Mouse (Mus musculus) ES-Bruce4 (cell line): Measurements from ENCODE around the gene Gpr87. TPM values are rescaled to one million over a fixed set of nuclear protein-coding genes. Genes with fewer than 3 reads are reported as not detected.
"Not testable (repeated sequence)": the region's sequence is repeated elsewhere in the genome, so short reads cannot be mapped to it uniquely, and the experiment has no call there.

Experiments
- H3K27ac ChIP-seq: 2 replicates; pipeline ENCODE4 v1.5.1; 2012; ENCODE audit warnings: low read length, inconsistent platforms; ENCODE audit not compliant: insufficient read depth
- H3K27me3 ChIP-seq: 2 replicates; pipeline ENCODE4 v1.6.1; 2012; ENCODE audit warnings: mild to moderate bottlenecking, low read length, inconsistent platforms; ENCODE audit not compliant: control insufficient read depth, poor library complexity, insufficient read depth, severe bottlenecking
- H3K36me3 ChIP-seq: 2 replicates; pipeline ENCODE4 v1.6.1; 2012; ENCODE audit warnings: inconsistent platforms, mild to moderate bottlenecking, low read length, moderate library complexity; ENCODE audit not compliant: control insufficient read depth, poor library complexity, insufficient read depth, severe bottlenecking
- H3K4me1 ChIP-seq: one replicate; pipeline ENCODE4 v1.8.1; 2011; ENCODE audit warnings: low read length; ENCODE audit not compliant: control insufficient read depth, insufficient read depth
- H3K4me3 ChIP-seq: 2 replicates; pipeline ENCODE4 v1.5.1; 2011; ENCODE audit warnings: low read depth, mild to moderate bottlenecking, low read length
- H3K9ac ChIP-seq: 2 replicates; pipeline ENCODE4 v1.6.1; 2012; ENCODE audit warnings: low read depth, mild to moderate bottlenecking, inconsistent platforms; ENCODE audit not compliant: poor library complexity, severe bottlenecking
- H3K9me3 ChIP-seq: replicated peaks from 2 replicates; pipeline ENCODE4 v1.6.1; 2012; ENCODE audit warnings: mild to moderate bottlenecking, low read length, inconsistent platforms; ENCODE audit not compliant: control insufficient read depth, poor library complexity, insufficient read depth, severe bottlenecking
- CTCF ChIP-seq: IDR thresholded peaks from one replicate; pipeline ENCODE4 v1.8.1; 2011; ENCODE audit warnings: low read depth, low read length
- EP300 ChIP-seq: IDR thresholded peaks from 2 replicates; pipeline ENCODE4 v1.6.1; 2011; ENCODE audit warnings: low read depth, low read length; ENCODE audit not compliant: insufficient read depth
- POLR2A ChIP-seq: IDR thresholded peaks from one replicate; pipeline ENCODE4 v1.8.1; 2011; ENCODE audit warnings: low read length; ENCODE audit not compliant: insufficient read depth
- polyA plus RNA-seq: library from polyadenylated mRNA; stranded (reverse); fragments of >200 nt; gene quantifications from 2 replicates; pipeline ENCODE4 v1.2.4, GENCODE M21; 2011; ENCODE audit warnings: low read depth; ENCODE audit not compliant: missing spikeins, insufficient read depth, insufficient read length

The Gpr87 gene
- polyA plus RNA-seq, 1 experiment: not detected

DNA sequence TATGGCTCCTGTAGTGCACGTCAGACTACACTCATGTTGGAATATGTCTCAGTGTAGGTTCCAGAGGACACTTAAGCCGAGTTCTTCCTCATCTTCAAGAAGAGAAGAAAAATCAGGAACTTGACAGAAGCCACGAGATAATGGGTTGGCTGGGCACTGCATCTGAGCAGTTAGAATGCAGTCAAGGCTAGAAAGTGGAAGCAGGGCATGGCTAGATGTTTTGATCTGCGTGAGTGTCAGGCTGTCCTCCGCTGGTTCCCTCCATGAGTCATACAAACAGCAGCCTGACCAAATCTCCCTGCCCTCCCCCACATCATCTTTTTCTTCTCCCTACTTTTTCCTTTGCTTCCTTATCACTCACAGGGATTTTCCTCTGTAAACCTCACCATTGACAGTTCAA, 41.5 kb downstream of the Gpr87 start, which contains the start of gene P2ry14:
P2ry14 (minus strand) TSS at position 195 of the 400 bp plus-strand sequence.
- H3K4me3 ChIP-seq: no peak within 1 kb of the TSS
- TF ChIP-seq EP300: no peak
- no peak for TF ChIP-seq CTCF
- TF ChIP-seq POLR2A: no peak
- H3K27ac ChIP-seq: no peak within 1 kb of the TSS
- H3K9ac ChIP-seq: no peak within 1 kb of the TSS
- no peaks in the 10 kb centered on the region for H3K36me3 ChIP-seq
- H3K4me1 ChIP-seq: no peaks in the 10 kb centered on the region
- H3K27me3 ChIP-seq: no peaks in the 10 kb centered on the region
- H3K9me3 ChIP-seq: no peaks in the 10 kb centered on the region

DNA sequence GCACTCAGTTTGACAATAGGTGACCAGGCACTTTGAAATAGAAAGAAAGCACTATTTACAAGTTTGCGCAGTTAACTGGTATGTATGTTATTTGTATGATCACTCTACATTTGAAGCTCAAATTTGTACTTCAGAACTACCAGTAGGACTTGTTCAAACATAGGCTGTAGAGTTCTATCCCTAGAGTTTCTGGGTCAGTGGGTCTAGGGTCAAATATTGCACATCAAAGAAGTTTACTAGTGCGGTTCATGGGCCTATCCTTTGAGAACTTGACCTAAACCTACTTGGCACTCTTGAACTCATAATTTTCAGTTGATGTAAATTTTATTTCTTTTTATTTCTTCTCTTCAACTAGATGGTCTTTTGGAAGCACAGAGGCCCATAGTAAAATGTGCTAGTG, 44.3 kb downstream of the Gpr87 start:
- H3K27me3 ChIP-seq: no peaks in the 10 kb centered on the region
- H3K9me3 ChIP-seq: no peaks in the 10 kb centered on the region
- H3K9ac ChIP-seq: no peak overlapping the region
- TF ChIP-seq POLR2A (no peak), CTCF (no peak), EP300 (no peak)
- no peaks in the 10 kb centered on the region for H3K36me3 ChIP-seq
- H3K27ac ChIP-seq: no peak overlapping the region
- no peaks in the 10 kb centered on the region for H3K4me1 ChIP-seq
- no peak overlapping the region for H3K4me3 ChIP-seq

DNA sequence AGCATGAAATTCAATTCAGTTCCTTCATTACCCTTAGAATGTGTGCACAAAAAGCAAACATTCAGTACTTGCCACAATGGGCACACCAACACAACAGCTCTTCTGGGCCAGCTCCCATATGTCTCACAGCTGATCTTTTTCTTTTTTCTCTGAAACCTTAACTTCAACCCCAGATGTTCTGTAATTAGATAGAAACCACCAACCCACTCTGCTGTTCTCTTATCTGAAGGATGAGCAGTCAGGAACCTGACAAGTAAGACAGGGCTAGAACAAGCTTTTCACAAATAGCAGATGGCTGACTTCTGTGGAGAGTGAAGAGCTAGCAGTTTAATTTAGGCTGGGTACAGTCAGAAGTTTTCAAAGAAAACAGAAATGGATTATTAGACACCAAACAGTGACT, 45.3 kb downstream of the Gpr87 start:
- Histone ChIP-seq H3K9me3 (no peaks in the 10 kb centered on the region), H3K27me3 (no peaks in the 10 kb centered on the region), H3K4me1 (no peaks in the 10 kb centered on the region), H3K9ac (no peak overlapping the region), H3K27ac (no peak overlapping the region), H3K4me3 (no peak overlapping the region), H3K36me3 (no peaks in the 10 kb centered on the region)
- TF ChIP-seq CTCF (no peak), EP300 (no peak), POLR2A (no peak)

DNA sequence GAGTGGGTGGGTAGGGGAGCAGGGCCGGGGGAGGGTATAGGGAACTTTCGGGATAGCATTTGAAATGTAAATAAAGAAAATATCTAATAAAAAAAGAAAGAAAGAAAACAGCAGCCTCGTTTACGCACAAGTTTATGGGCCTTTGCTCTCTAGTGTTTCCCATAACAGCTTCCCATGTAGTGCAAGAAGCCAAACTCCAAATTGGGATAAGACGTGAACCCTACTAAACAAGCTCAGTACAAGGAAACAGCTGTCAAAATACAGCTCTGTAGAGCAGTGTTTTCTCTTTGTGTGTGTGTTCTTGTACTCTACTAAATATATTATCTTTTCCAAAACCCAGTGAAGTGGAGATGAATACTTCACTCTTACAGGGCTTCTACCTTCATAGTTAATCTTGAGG, 49.7 kb downstream of the Gpr87 start:
- H3K9me3 ChIP-seq: no peaks in the 10 kb centered on the region
- H3K9ac ChIP-seq: no peak overlapping the region
- H3K4me3 ChIP-seq: no peak overlapping the region
- no peak overlapping the region for H3K27ac ChIP-seq
- no peaks in the 10 kb centered on the region for H3K36me3 ChIP-seq
- no peaks in the 10 kb centered on the region for H3K27me3 ChIP-seq
- no peaks in the 10 kb centered on the region for H3K4me1 ChIP-seq
- no peak for TF ChIP-seq CTCF
- TF ChIP-seq POLR2A: no peak
- TF ChIP-seq EP300: no peak

DNA sequence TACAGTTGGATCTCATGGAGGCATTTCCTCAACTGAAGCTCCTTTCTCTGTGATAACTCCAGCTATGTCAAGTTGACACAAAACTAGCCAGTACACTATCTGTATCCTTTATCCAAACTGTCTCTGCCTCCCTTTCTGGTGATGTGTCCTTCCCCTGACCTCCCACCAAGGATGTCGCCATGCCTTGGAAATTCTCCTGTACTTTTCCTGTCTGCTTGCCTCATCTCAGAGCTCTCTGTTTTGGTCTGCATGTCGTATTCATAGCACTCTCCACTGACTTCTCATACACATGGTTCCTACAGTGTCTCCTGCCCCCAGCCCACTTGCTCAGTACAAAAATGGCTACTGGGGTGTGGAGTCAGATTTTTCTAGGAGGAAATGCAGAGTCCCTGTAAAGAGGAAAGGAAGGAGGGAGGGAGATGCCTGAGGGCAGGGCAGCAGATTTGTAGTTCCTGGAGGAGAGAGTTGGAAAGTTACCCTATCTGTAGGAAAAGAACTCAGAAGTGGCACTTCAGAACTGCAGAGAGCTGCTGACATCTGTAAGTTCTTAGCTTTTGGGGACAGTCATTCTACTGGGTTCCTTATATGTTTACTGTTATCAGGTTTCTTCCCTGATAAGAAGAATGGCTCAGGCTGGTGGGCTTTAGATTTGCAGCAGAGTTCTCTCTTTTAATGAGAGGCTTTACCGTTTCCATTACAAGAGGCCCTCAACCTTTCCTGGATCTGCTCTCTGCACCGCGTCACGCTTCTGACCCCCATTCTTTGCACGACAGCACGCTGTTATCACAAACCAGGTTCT, 53.2 kb downstream of the Gpr87 start:
- no peak overlapping the region for H3K27ac ChIP-seq
- H3K4me1 ChIP-seq: no peaks in the 10 kb centered on the region
- H3K9me3 ChIP-seq: no peaks in the 10 kb centered on the region
- H3K4me3 ChIP-seq: no peak overlapping the region
- no peaks in the 10 kb centered on the region for H3K36me3 ChIP-seq
- H3K9ac ChIP-seq: no peak overlapping the region
- no peaks in the 10 kb centered on the region for H3K27me3 ChIP-seq
- TF ChIP-seq EP300: no peak
- no peak for TF ChIP-seq CTCF
- TF ChIP-seq POLR2A: no peak

DNA sequence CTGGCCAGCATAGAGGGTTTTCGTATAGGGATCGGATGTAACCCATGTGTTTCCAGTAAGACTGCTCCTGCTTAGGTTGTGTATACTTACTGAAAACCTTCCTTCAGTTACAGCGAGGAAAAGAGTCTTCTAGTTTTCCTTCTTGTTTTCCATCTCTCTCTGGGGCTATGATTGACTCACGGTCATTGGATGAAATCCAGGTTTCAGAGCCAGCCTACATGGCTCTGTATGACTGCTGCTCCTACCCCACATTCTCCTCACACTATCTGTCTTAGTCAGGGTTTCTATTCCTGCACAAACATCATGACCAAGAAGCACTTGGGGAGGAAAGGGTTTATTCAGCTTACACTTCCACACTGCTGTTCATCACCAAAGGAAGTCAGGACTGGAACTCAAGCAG, 54.0 kb downstream of the Gpr87 start:
- not testable (repeated sequence) for H3K9me3 ChIP-seq, H3K27me3 ChIP-seq, H3K4me1 ChIP-seq, H3K9ac ChIP-seq, H3K27ac ChIP-seq, H3K4me3 ChIP-seq, H3K36me3 ChIP-seq
